Mouse (Mus musculus): ENCODE measurements around the gene Paqr8. TPM values are rescaled to one million over a fixed set of nuclear protein-coding genes. Genes with fewer than 3 reads are reported as not detected.

Paqr8 gene
- total and polyA plus RNA-seq, 3 experiments: 0.38 to 1.3 (median 1.1) TPM

DNA sequence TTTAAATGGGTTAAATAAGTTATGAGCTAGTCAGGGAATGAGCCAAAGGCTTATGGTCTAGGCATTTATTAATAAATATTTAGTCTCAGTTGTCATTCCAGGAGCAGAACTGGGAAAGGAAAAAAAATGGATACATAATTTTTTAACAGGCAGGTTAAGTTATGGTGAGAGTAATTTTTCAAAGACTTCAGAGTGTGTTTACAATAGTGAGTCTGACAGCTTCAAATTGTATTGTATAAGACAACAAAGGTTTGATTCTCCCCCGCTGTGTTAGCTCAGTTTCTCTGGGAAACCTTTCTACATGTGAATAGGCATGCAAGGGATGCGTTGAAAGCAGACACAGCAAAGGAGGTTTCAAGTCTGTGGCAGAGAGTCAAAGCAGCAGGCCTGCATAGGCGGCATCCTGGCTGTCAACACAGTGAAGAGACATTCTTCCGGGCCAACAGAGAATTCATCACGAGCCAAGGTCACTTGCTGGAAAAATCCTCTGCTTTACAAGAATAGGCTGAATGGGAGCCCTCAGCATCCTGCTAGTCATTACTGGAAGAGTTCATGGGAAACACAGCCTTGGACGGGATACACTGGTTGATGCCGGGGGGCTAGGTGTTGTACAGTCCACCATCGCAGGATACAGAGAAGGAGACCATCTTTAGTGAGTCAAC, 23.0 kb upstream of the Paqr8 start:
- H3K9me3 ChIP-seq (replicated peaks; ENCODE audit: low read length): no peaks in the 10 kb centered on the region
- no peaks in the 10 kb centered on the region for H3K27me3 ChIP-seq (replicated peaks)
- H3K36me3 ChIP-seq (replicated peaks in 1 of 2; ENCODE audit: control insufficient read depth in 1 of 2, insufficient read depth in 1 of 2, low read length in 1 of 2): no peaks in the 10 kb centered on the region
- no peak for TF ChIP-seq UBTF (IDR thresholded peaks at IDR 0.05; ENCODE audit: low read depth, low read length)
- no peak for TF ChIP-seq RAD21 (IDR thresholded peaks at IDR 0.05; ENCODE audit: low read depth, low read length)
- no peak for TF ChIP-seq RCOR1 (conservative IDR thresholded peaks at IDR 0.05; ENCODE audit: low read depth, low read length)
- TF ChIP-seq TBP (conservative IDR thresholded peaks at IDR 0.05; ENCODE audit: low read depth, low read length): no peak
- TF ChIP-seq KAT2A (IDR thresholded peaks at IDR 0.05; ENCODE audit: insufficient replicate concordance, low read length): no peak
- no peak for TF ChIP-seq SMC3 (IDR thresholded peaks at IDR 0.05; ENCODE audit: low read depth, low read length)
- TF ChIP-seq HCFC1 (IDR thresholded peaks at IDR 0.05; ENCODE audit: low read depth, low read length): no peak
- TF ChIP-seq PAX5 (IDR thresholded peaks at IDR 0.05; ENCODE audit: low read length): no peak
- no peak for TF ChIP-seq IRF4 (IDR thresholded peaks at IDR 0.05; ENCODE audit: low read depth, low read length)
- no peak for TF ChIP-seq TCF12 (IDR thresholded peaks at IDR 0.05; ENCODE audit: low read depth, low read length)
- no peak for TF ChIP-seq NELFE (IDR thresholded peaks at IDR 0.05; ENCODE audit: low read depth, low read length)
- no peak for TF ChIP-seq ZMIZ1 (IDR thresholded peaks at IDR 0.05; ENCODE audit: low read depth, low read length)
- no peak for TF ChIP-seq CHD2 (IDR thresholded peaks at IDR 0.05; ENCODE audit: low read length)
- no peak for TF ChIP-seq MYC (IDR thresholded peaks at IDR 0.05; ENCODE audit: low read depth, low read length)
- TF ChIP-seq ETS1 (conservative IDR thresholded peaks at IDR 0.05; ENCODE audit: low read depth, low read length): no peak
- TF ChIP-seq GABPA (IDR thresholded peaks at IDR 0.05; ENCODE audit: insufficient replicate concordance, low read depth, low read length): no peak
- no peak for TF ChIP-seq CTCF (conservative IDR thresholded peaks at IDR 0.05 in 1 of 2, IDR thresholded peaks at IDR 0.05 in 1 of 2; ENCODE audit: low read depth in 2 of 2, low read length in 2 of 2)
- TF ChIP-seq JUN (IDR thresholded peaks at IDR 0.05; ENCODE audit: insufficient read depth, low read depth, low read length): no peak
- TF ChIP-seq ZNF384 (IDR thresholded peaks at IDR 0.05; ENCODE audit: low read depth, low read length): no peak
- dilution Hi-C loops (cut with MboI; ENCODE audit: extremely low pct_ligation_motif_present, extremely low pct_unique_long_range_greater_than_20kb, low sequenced_read_pairs): no loop called here
- H3K4me1 ChIP-seq (ENCODE audit: control insufficient read depth in 1 of 2, insufficient read depth in 2 of 2): 0 out of 4 replicates have a peak, but pooled peaks cover 0 to 5% of the 10 kb centered on the region in 2 experiments
- no peak overlapping the region for H3K4me2 ChIP-seq (ENCODE audit: insufficient read depth, low read depth, poor library complexity, severe bottlenecking)
- in situ Hi-C loops (cut with MboI; ENCODE audit: low pct_ligation_motif_present, low pct_unique_long_range_greater_than_20kb, low sequenced_read_pairs): no loop called here
- no peak for DNase-seq (ENCODE audit: extremely low read depth)
- no peak overlapping the region for H3K27ac ChIP-seq (ENCODE audit: insufficient read depth, low read depth)
- no peak overlapping the region for H3K4me3 ChIP-seq (replicated peaks in 1 of 3; ENCODE audit: low read depth in 2 of 3, low read length in 2 of 3, poor library complexity in 1 of 3)
- no peaks in the 10 kb centered on the region for H3K79me2 ChIP-seq (replicated peaks; ENCODE audit: control insufficient read depth, extremely low read depth, insufficient read depth, poor library complexity, severe bottlenecking)
- H3K9ac ChIP-seq (ENCODE audit: insufficient read depth, low read depth): no peak overlapping the region

DNA sequence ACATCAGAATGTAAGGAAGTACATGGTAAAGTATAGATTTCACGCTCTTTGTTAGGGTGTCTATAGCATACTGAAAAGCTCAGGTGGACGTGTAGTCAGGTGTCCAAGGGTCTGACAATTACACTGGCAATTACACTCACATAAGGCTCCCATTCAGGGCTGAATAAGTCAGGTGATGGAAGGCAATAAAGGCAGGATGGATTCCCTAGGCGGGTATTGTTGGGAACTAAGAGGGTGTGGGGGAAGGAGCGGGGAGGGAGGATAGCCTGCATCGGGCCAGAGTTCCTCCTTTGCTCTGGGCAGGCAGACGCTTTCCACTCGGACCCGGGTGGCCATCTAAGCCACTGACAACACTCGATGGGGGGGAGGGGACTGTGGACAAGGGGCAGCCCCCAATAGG, 22.4 kb upstream of the Paqr8 start:
- Histone ChIP-seq H3K27ac (ENCODE audit: insufficient read depth, low read depth) (no peak overlapping the region), H3K4me3 (replicated peaks in 1 of 3; ENCODE audit: low read depth in 2 of 3, low read length in 2 of 3, poor library complexity in 1 of 3) (no peak overlapping the region), H3K9ac (ENCODE audit: insufficient read depth, low read depth) (no peak overlapping the region), H3K79me2 (replicated peaks; ENCODE audit: control insufficient read depth, extremely low read depth, insufficient read depth, poor library complexity, severe bottlenecking) (no peaks in the 10 kb centered on the region), H3K4me2 (ENCODE audit: insufficient read depth, low read depth, poor library complexity, severe bottlenecking) (no peak overlapping the region), H3K4me1 (ENCODE audit: control insufficient read depth in 1 of 2, insufficient read depth in 2 of 2) (0 out of 4 replicates have a peak, but pooled peaks cover 0 to 6% of the 10 kb centered on the region in 2 experiments), H3K27me3 (replicated peaks) (no peaks in the 10 kb centered on the region), H3K9me3 (replicated peaks; ENCODE audit: low read length) (no peaks in the 10 kb centered on the region), H3K36me3 (replicated peaks in 1 of 2; ENCODE audit: control insufficient read depth in 1 of 2, insufficient read depth in 1 of 2, low read length in 1 of 2) (no peaks in the 10 kb centered on the region)
- no peak for DNase-seq (ENCODE audit: extremely low read depth)
- TF ChIP-seq EP300 (IDR thresholded peaks at IDR 0.05; ENCODE audit: low read length) (no peak), JUND (conservative IDR thresholded peaks at IDR 0.05; ENCODE audit: low read depth, low read length) (no peak), ZKSCAN1 (IDR thresholded peaks at IDR 0.05; ENCODE audit: borderline replicate concordance, low read depth, low read length) (no peak), UBTF (IDR thresholded peaks at IDR 0.05; ENCODE audit: low read depth, low read length) (no peak), CTCF (conservative IDR thresholded peaks at IDR 0.05 in 1 of 2, IDR thresholded peaks at IDR 0.05 in 1 of 2; ENCODE audit: low read depth in 2 of 2, low read length in 2 of 2) (no peak), PAX5 (IDR thresholded peaks at IDR 0.05; ENCODE audit: low read length) (no peak)
- in situ Hi-C loops (cut with MboI; ENCODE audit: low pct_ligation_motif_present, low pct_unique_long_range_greater_than_20kb, low sequenced_read_pairs): no loop called here
- dilution Hi-C loops (cut with MboI; ENCODE audit: extremely low pct_ligation_motif_present, extremely low pct_unique_long_range_greater_than_20kb, low sequenced_read_pairs): no loop called here

All from CH12.LX (cell line).